Mouse (Mus musculus): ENCODE measurements at regions not wholly inside any gene's neighbourhood (a gene's known extent, or its start where the extent isn't known, plus 50 kb on each side); places are given as distances from the start of the nearest gene placed in this dataset.

DNA sequence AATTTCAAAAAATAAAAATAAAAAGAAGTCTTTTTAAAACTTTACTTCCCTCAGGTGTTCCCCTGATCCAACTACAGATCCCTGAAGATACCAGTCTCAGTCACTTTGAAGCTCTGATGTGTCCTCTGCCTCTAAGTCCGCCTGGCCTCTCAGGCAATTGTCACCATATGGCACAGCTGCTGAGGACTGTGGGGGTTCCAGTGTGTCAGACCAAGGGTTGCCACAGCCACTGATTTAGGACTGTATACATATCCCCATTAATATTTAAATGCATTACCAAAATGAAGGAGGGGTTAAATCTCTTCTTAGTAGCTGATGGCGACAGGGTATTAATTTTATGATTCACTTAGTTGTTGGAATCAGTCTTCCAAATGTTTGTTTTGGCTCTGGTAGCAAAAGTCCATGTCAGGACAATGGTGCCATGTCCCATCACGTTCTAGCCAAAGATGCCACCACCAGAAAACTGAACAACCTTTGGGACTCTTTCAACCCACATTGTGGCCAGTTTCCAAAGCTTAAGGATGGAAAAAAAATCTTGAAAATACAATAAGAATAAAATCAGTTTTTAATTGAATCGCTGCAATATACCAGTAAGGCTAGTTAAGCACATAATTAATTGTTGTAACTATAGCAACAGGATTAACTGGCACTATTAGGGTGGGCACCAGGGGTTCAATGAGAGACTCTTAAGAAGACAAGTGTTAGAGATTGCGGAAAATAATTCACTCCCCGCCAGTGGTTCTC lies 62.5 kb downstream of the Arrdc4 start:
- no peak overlapping the region for H3K27ac ChIP-seq (replicated peaks; ENCODE audit: insufficient read depth, low read depth, low read length)
- H3K27me3 ChIP-seq (ENCODE audit: control insufficient read depth, insufficient read depth, low read length): no peaks in the 10 kb centered on the region
- no peak overlapping the region for H3K9ac ChIP-seq (ENCODE audit: low read depth, low read length)
- H3K4me1 ChIP-seq (ENCODE audit: control insufficient read depth, insufficient read depth, low read length): peaks cover 24% of the 10 kb centered on the region
- no peaks in the 10 kb centered on the region for H3K79me2 ChIP-seq (ENCODE audit: control insufficient read depth, insufficient read depth, low read length)
- no peak for TF ChIP-seq CTCF (IDR thresholded peaks at IDR 0.05; ENCODE audit: low read depth, low read length)
- no peak for TF ChIP-seq POLR2A (IDR thresholded peaks at IDR 0.05; ENCODE audit: extremely low read depth, insufficient read depth, low read length)
- H3K4me3 ChIP-seq (ENCODE audit: insufficient read depth, low read depth, low read length): no peak overlapping the region
- DNase-seq (ENCODE audit: extremely low read depth, low read depth, low spot score): peak; percentile 91
- no peaks in the 10 kb centered on the region for H3K36me3 ChIP-seq (ENCODE audit: control insufficient read depth, insufficient read depth, low read length)
- WGBS: 50% methylated on average over 6 of the region's 6 CpGs

DNA sequence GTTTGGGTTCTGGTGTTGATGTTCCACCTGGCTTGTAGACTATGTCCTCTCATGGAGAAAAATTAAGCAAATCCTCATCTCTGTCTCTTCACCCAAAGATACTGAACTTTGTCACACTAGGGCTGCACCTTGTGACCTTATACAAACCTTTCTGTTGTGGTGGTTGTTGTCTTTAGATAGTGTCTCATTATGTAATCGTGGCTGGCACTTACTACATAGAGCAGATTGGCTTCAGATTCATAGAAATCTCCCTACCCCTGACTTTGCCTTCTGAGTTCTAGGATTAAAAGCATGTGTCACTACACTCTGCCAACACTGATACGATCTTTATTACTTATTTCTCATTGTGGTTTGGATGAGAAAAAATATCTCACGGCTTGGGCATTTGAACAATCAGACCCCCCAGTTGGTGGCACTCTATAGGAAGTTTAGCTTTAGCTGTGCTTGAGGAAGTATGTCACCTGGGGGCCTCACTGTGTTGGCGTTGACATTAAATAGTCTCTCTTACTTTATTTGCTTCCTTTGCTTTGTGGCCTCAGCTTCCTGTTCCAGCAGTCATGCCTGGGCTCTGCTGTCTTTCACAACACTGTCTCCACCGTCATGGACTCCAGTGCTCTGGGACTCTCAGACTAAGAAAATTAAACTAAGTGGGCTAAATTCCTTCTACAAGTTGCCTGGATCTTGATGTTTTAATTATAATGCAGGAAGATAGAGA lies 66.0 kb downstream of the Arrdc4 start:
- Histone ChIP-seq H3K4me1 (ENCODE audit: control insufficient read depth, insufficient read depth, low read length) (peaks cover 24% of the 10 kb centered on the region), H3K9ac (ENCODE audit: low read depth, low read length) (no peak overlapping the region), H3K27me3 (ENCODE audit: control insufficient read depth, insufficient read depth, low read length) (no peaks in the 10 kb centered on the region), H3K79me2 (ENCODE audit: control insufficient read depth, insufficient read depth, low read length) (no peaks in the 10 kb centered on the region), H3K36me3 (ENCODE audit: control insufficient read depth, insufficient read depth, low read length) (no peaks in the 10 kb centered on the region), H3K27ac (replicated peaks; ENCODE audit: insufficient read depth, low read depth, low read length) (peak overlapping the region; percentile 78), H3K4me3 (ENCODE audit: insufficient read depth, low read depth, low read length) (no peak overlapping the region)
- no peak for TF ChIP-seq CTCF (IDR thresholded peaks at IDR 0.05; ENCODE audit: low read depth, low read length)
- TF ChIP-seq POLR2A (IDR thresholded peaks at IDR 0.05; ENCODE audit: extremely low read depth, insufficient read depth, low read length): no peak
- WGBS: 22% methylated on average over 5 of the region's 5 CpGs
- DNase-seq (ENCODE audit: extremely low read depth, low read depth, low spot score): peak; percentile 97

DNA sequence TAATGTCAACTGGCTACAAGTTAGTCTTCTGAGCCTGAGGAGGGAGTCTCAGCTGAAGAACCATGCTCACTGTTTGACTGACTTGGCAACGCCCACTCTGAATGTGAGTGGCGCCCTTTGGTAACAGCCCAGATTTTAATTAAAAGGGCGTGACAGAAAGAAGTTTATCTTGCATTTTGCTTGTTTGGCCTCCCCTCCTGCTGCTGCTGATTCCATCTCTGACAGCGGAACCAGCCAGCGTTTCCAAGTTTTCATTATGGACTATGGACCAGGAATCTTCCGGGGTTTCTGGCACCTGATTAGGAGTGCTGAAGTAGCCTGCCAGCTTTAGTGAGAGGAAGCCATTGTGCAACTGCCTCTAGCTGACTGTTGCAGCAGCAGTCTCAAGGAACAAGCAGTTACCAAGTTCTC lies 66.7 kb downstream of the Arrdc4 start:
- no peaks in the 10 kb centered on the region for H3K36me3 ChIP-seq (ENCODE audit: control insufficient read depth, insufficient read depth, low read length)
- H3K4me1 ChIP-seq (ENCODE audit: control insufficient read depth, insufficient read depth, low read length): peaks cover 22% of the 10 kb centered on the region
- 19% methylated on average over 6 of the region's 6 CpGs for WGBS
- no peak overlapping the region for H3K9ac ChIP-seq (ENCODE audit: low read depth, low read length)
- no peak overlapping the region for H3K4me3 ChIP-seq (ENCODE audit: insufficient read depth, low read depth, low read length)
- DNase-seq (ENCODE audit: extremely low read depth, low read depth, low spot score): peak; percentile 92
- H3K27me3 ChIP-seq (ENCODE audit: control insufficient read depth, insufficient read depth, low read length): no peaks in the 10 kb centered on the region
- no peak for TF ChIP-seq CTCF (IDR thresholded peaks at IDR 0.05; ENCODE audit: low read depth, low read length)
- TF ChIP-seq POLR2A (IDR thresholded peaks at IDR 0.05; ENCODE audit: extremely low read depth, insufficient read depth, low read length): no peak
- no peaks in the 10 kb centered on the region for H3K79me2 ChIP-seq (ENCODE audit: control insufficient read depth, insufficient read depth, low read length)
- peak overlapping the region; percentile 57 for H3K27ac ChIP-seq (replicated peaks; ENCODE audit: insufficient read depth, low read depth, low read length)

DNA sequence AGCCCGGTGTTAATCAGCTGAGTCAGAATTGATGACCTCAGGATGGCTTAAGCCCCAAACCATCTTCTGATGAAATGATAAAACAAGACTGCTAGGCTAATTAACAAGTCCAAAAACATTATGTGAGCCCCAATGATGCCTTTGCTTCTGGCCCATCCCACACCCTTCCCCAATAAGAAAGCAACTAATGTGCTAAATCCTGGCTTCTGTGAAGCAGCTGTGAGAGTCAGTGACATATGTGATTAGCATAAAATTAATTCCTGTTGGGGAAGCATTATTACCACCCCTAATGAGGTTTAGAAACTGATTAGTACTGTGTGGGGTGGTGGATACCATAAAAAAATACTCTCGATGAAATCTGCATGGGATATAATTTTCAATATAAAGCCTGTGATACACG lies 69.3 kb downstream of the Arrdc4 start:
- WGBS: 91% methylated on average over 3 of the region's 3 CpGs
- H3K27me3 ChIP-seq (ENCODE audit: control insufficient read depth, insufficient read depth, low read length): no peaks in the 10 kb centered on the region
- no peak overlapping the region for H3K9ac ChIP-seq (ENCODE audit: low read depth, low read length)
- no peak overlapping the region for H3K27ac ChIP-seq (replicated peaks; ENCODE audit: insufficient read depth, low read depth, low read length)
- TF ChIP-seq CTCF (IDR thresholded peaks at IDR 0.05; ENCODE audit: low read depth, low read length) (no peak), POLR2A (IDR thresholded peaks at IDR 0.05; ENCODE audit: extremely low read depth, insufficient read depth, low read length) (no peak)
- no peaks in the 10 kb centered on the region for H3K79me2 ChIP-seq (ENCODE audit: control insufficient read depth, insufficient read depth, low read length)
- H3K4me3 ChIP-seq (ENCODE audit: insufficient read depth, low read depth, low read length): no peak overlapping the region
- peaks cover 12% of the 10 kb centered on the region for H3K4me1 ChIP-seq (ENCODE audit: control insufficient read depth, insufficient read depth, low read length)
- no peaks in the 10 kb centered on the region for H3K36me3 ChIP-seq (ENCODE audit: control insufficient read depth, insufficient read depth, low read length)
- DNase-seq (ENCODE audit: extremely low read depth, low read depth, low spot score): no peak

DNA sequence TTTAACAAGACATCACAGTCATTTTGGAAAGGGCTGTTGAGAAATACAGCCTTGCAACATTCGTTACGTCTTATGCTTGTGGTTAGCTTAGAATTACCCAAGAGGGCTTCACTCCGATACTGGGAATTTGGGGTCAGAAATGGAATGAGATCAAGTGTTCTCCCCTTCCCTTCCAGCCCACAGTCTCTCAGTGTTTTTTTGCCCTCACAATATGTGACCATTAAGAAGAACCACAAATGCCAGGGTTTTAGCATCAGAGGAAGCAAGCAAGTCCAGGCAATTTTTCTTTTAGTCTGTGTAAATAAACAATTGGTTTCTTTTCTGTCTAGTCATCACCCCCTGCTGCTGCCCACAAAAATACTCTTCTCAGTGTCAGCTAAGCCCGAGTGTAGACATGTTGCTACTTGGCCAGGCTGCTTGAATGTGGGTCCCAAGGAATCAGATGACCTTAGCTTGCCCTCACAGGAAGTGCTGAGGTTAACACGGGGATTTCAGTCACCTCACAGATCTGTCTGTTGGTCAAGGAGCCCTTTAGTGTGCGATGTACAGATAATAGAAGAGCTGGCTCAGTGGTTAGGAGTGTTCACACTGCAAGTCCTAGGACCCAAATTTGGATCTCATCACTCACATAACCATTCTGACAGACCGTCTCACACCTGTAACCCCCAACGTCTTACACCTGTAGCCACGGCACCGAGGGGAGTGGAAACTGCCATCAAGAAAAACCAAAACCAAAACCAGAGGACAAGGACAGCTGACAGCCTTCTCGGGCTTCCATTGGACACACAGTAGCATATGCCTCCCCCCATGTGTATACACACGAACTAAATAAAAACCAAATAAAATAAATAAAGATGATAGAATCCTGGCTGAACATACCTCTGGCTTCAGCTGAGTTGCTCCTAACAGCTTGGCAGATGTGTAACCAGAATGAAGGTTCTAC lies 81.0 kb downstream of the Arrdc4 start:
- Histone ChIP-seq H3K4me1 (ENCODE audit: control insufficient read depth, insufficient read depth, low read length) (no peaks in the 10 kb centered on the region), H3K9ac (ENCODE audit: low read depth, low read length) (no peak overlapping the region), H3K36me3 (ENCODE audit: control insufficient read depth, insufficient read depth, low read length) (no peaks in the 10 kb centered on the region), H3K4me3 (ENCODE audit: insufficient read depth, low read depth, low read length) (no peak overlapping the region), H3K27me3 (ENCODE audit: control insufficient read depth, insufficient read depth, low read length) (no peaks in the 10 kb centered on the region), H3K27ac (replicated peaks; ENCODE audit: insufficient read depth, low read depth, low read length) (no peak overlapping the region), H3K79me2 (ENCODE audit: control insufficient read depth, insufficient read depth, low read length) (no peaks in the 10 kb centered on the region)
- DNase-seq (ENCODE audit: extremely low read depth, low read depth, low spot score): no peak
- no peak for TF ChIP-seq POLR2A (IDR thresholded peaks at IDR 0.05; ENCODE audit: extremely low read depth, insufficient read depth, low read length)
- TF ChIP-seq CTCF (IDR thresholded peaks at IDR 0.05; ENCODE audit: low read depth, low read length): no peak
- 69% methylated on average over 12 of the region's 12 CpGs for WGBS

Measured in liver, adult 2 months (tissue).